Mouse (Mus musculus): ENCODE measurements around the gene Fam217b.

GRCm38 (mm10) chr2:178457414-178457813 lies 43.1 kb downstream of the Fam217b start:
- no peak for TF ChIP-seq POLR2A (IDR thresholded peaks at IDR 0.05; ENCODE audit: borderline replicate concordance, low read depth, low read length)
- no peak for TF ChIP-seq CTCF (IDR thresholded peaks at IDR 0.05; ENCODE audit: low read depth, low read length)

Measured in bone marrow macrophage, adult 2 months (primary cell).